Mouse (Mus musculus) midbrain, embryonic 14.5 days (tissue): ENCODE measurements around the gene Ubn1. TPM values are rescaled to one million over a fixed set of nuclear protein-coding genes. Genes with fewer than 3 reads are reported as not detected.

Experiments used
- polyA plus RNA-seq: library from polyadenylated mRNA; unstranded; fragments of >200 nt; fragmentation: Nextera tagmentation; extraction: Ambion mirVana; gene quantifications from 2 replicates; pipeline ENCODE4 v1.2.1, GENCODE M21; 2014

The Ubn1 gene
- polyA plus RNA-seq, 1 experiment from 2014 or later = 19.8 TPM

Other genes starting within 250 kb of the Ubn1 start
- 0.42 and 0.61 TPM in 2 replicates for gene 4930562C15Rik, start 214.6 kb upstream of the Ubn1 start, polyA plus RNA-seq
- gene Ubald1, start 169.7 kb upstream of the Ubn1 start, polyA plus RNA-seq = 49.4 and 53.2 TPM in 2 replicates
- gene Mgrn1, start 163.8 kb upstream of the Ubn1 start, polyA plus RNA-seq = 117 and 123 TPM in 2 replicates
- 116 and 122 TPM in 2 replicates for gene Nudt16l1, start 111.3 kb upstream of the Ubn1 start, polyA plus RNA-seq
- gene Anks3, start 85.9 kb upstream of the Ubn1 start, polyA plus RNA-seq = 69.8 and 70.6 TPM in 2 replicates
- not detected in 2 replicates for gene Sept12, start 52.2 kb upstream of the Ubn1 start, polyA plus RNA-seq
- not detected in 2 replicates for gene Smim22, start 42.8 kb upstream of the Ubn1 start, polyA plus RNA-seq
- gene Rogdi, start 36.5 kb upstream of the Ubn1 start, polyA plus RNA-seq = 132 and 161 TPM in 2 replicates
- 123 and 147 TPM in 2 replicates for gene Glyr1, start 194 bp upstream of the Ubn1 start, polyA plus RNA-seq
- 0.04 and 0.20 TPM in 2 replicates for gene Ppl, start 82.4 kb downstream of the Ubn1 start, polyA plus RNA-seq
- gene Sec14l5, start 97.1 kb downstream of the Ubn1 start, polyA plus RNA-seq = 0.54 and 1.0 TPM in 2 replicates
- gene Nagpa, start 154.0 kb downstream of the Ubn1 start, polyA plus RNA-seq = 8.7 and 9.3 TPM in 2 replicates
- 15.0 and 15.6 TPM in 2 replicates for gene AU021092, start 172.2 kb downstream of the Ubn1 start, polyA plus RNA-seq
- 38.8 and 40.4 TPM in 2 replicates for gene Alg1, start 183.6 kb downstream of the Ubn1 start, polyA plus RNA-seq
- gene Eef2kmt, start 205.9 kb downstream of the Ubn1 start, polyA plus RNA-seq = 3.9 and 8.3 TPM in 2 replicates